In the genomic region with DNA sequence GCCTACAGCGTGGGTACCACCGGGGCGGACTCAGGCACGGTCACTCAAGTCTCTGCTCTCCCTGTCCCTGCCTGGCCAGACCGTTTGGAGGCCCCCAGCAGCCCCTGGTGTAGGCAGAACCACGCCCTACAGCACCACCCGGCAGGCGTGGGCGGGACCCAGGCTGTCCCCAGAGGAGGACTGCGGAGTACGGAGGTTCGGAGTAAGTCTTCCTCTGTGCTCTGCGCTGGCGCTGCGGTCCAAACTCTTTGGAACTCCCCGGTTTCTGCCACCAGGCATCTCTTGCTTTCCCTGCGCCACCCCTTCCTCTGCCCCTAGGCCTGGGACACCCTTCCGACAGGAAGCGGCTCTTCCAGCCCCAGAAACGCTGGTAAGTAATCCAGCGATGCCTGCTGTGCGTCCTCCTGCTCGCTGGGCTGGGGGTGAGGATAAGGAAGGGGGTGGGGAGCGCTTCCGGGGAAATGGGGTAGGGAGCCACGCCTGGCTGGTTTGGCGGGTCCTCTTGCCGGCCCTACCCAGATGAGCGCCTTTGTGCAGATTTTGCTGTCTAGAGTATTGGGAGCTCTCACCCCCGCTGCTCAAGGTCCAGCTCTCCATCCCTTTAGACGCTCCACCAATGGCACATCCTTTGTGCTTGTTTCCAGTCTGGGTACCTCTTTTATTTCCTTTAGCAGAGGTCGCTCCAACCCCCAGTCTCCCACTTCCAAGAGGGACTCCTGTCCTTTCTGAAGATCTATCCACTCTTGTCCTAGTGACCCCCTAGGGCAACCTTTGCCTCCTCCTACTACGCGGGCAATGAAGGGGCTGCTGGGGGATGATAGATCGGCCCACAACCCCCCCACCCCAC, we compare ENCODE assay signal across 8 mouse cellular contexts. TPM values are rescaled to one million over a fixed set of nuclear protein-coding genes. Genes with fewer than 3 reads are reported as not detected.
A peak's percentile ranks its signal among the peaks of the same experiment; 100 is the strongest.
DNase-seq lines count a peak whose midpoint lies in the region; ATAC-seq and TF ChIP-seq lines count a peak whose summit lies in the region.

A gene (plus strand): TSS at position 144 of the 847 bp plus-strand sequence.

- peak within 1 kb of the TSS; percentile 69 for H3K9ac ChIP-seq in ES-Bruce4 (ENCODE audit: low read depth, poor library complexity, severe bottlenecking)
- H3K9ac ChIP-seq in hindbrain, embryonic 13.5 days = peak within 1 kb of the TSS; percentile 80

- peak; percentile 45 to 54 for DNase-seq in frontal cortex, postnatal 36 days (ENCODE audit: low spot score in 2 of 2)
- peak; percentile 48 to 65 for DNase-seq in left cerebral cortex, adult 18-20 months (ENCODE audit: low spot score in 2 of 2)
- peak; percentile 82 to 87 for DNase-seq in lung, postnatal 4 days
- DNase-seq in right cerebral cortex, adult 18-20 months = peak; percentile 63
- peak; percentile 75 for DNase-seq in yolk sac, embryonic 10.5 days (ENCODE audit: low spot score)

- under 1% methylated on average over 35 of the region's 35 CpGs for WGBS in hindbrain, embryonic 13.5 days

- no peak for TF ChIP-seq EP300 in ES-Bruce4 (IDR thresholded peaks at IDR 0.05; ENCODE audit: insufficient read depth, low read depth, low read length)

- H3K4me1 ChIP-seq in ES-Bruce4 (ENCODE audit: control insufficient read depth, insufficient read depth, low read length) = peaks cover 5% of the 10 kb centered on the region
- peaks cover 34% of the 10 kb centered on the region for H3K4me1 ChIP-seq in bone marrow macrophage, adult 2 months (ENCODE audit: control insufficient read depth, insufficient read depth, low read length)
- H3K4me1 ChIP-seq in hindbrain, embryonic 13.5 days (replicated peaks) = peaks cover 34% of the 10 kb centered on the region

- no peak for TF ChIP-seq CTCF in ES-Bruce4 (IDR thresholded peaks at IDR 0.05; ENCODE audit: low read depth, low read length)
- no peak for TF ChIP-seq CTCF in bone marrow macrophage, adult 2 months (IDR thresholded peaks at IDR 0.05; ENCODE audit: low read depth, low read length)

- H3K9me3 ChIP-seq in ES-Bruce4 (replicated peaks; ENCODE audit: control insufficient read depth, insufficient read depth, low read length, poor library complexity, severe bottlenecking) = no peaks in the 10 kb centered on the region
- H3K9me3 ChIP-seq in hindbrain, embryonic 13.5 days = no peaks in the 10 kb centered on the region

- peak within 1 kb of the TSS; percentile 87 for H3K4me2 ChIP-seq in hindbrain, embryonic 13.5 days

- ATAC-seq in hindbrain, embryonic 13.5 days (ENCODE audit: low FRiP score) = peak; percentile 67

- H3K36me3 ChIP-seq in ES-Bruce4 (ENCODE audit: control insufficient read depth, insufficient read depth, low read length, poor library complexity, severe bottlenecking) = no peaks in the 10 kb centered on the region
- H3K36me3 ChIP-seq in hindbrain, embryonic 13.5 days = peaks cover 17% of the 10 kb centered on the region

- H3K4me3 ChIP-seq in ES-Bruce4 (ENCODE audit: low read depth, low read length) = peak within 1 kb of the TSS; percentile 82
- peak within 1 kb of the TSS; percentile 62 for H3K4me3 ChIP-seq in bone marrow macrophage, adult 2 months (ENCODE audit: insufficient read depth, low read length)
- peak within 1 kb of the TSS; percentile 61 for H3K4me3 ChIP-seq in hindbrain, embryonic 13.5 days

- peak; percentile 55 for TF ChIP-seq POLR2A in ES-Bruce4 (IDR thresholded peaks at IDR 0.05; ENCODE audit: insufficient read depth, low read length)
- TF ChIP-seq POLR2A in bone marrow macrophage, adult 2 months (IDR thresholded peaks at IDR 0.05; ENCODE audit: borderline replicate concordance, low read depth, low read length) = no peak

- 0 out of 2 replicates have a peak within 1 kb of the TSS, but pooled peaks have one; percentile 12 for H3K27ac ChIP-seq in ES-Bruce4 (ENCODE audit: insufficient read depth, low read length)
- peak within 1 kb of the TSS; percentile 77 for H3K27ac ChIP-seq in bone marrow macrophage, adult 2 months (ENCODE audit: insufficient read depth, low read depth, low read length)
- peak within 1 kb of the TSS; percentile 84 for H3K27ac ChIP-seq in hindbrain, embryonic 13.5 days

- H3K27me3 ChIP-seq in ES-Bruce4 (ENCODE audit: control insufficient read depth, insufficient read depth, low read length, poor library complexity, severe bottlenecking) = no peaks in the 10 kb centered on the region
- 0 out of 2 replicates have a peak, but pooled peaks cover 3% of the 10 kb centered on the region for H3K27me3 ChIP-seq in hindbrain, embryonic 13.5 days

RNA-seq across cellular contexts. Expression of the gene that starts here (rescaled TPM):
- 11.7 and 11.9 TPM in 2 replicates for polyA plus RNA-seq in ES-Bruce4 (2011; ENCODE audit: insufficient read depth, insufficient read length, low read depth, missing spikeins)
- polyA plus RNA-seq in bone marrow macrophage, adult 2 months (2012; ENCODE audit: insufficient read depth, insufficient read length, missing spikeins) = 44.8 and 55.9 TPM in 2 replicates
- 27.9 and 29.6 TPM in 2 replicates for polyA plus RNA-seq in hindbrain, embryonic 13.5 days (2015; fragmentation: Nextera tagmentation; extraction: Ambion mirVana)
- 10 to 100 TPM; 25.1 to 25.5 TPM for total RNA-seq in left cerebral cortex, adult 18-20 months (2021)

Comparison
In these comparisons a context has a peak if more than half of its experiments do, and no peak if none do; other contexts are left out.
1. Peak in every context shown above with its lines: DNase-seq, ATAC-seq, H3K4me3 ChIP-seq and H3K27ac ChIP-seq.
2. H3K27ac ChIP-seq: peak in every context shown above with its lines; median percentile 84 in hindbrain, embryonic 13.5 days; 77 in bone marrow macrophage, adult 2 months; 12 in ES-Bruce4.